Mouse (Mus musculus): ENCODE data around the gene Vangl1.
"Not testable (repeated sequence)": the region's sequence is repeated elsewhere in the genome, so short reads cannot be mapped to it uniquely, and the experiment has no call there.

Vangl1 gene

GRCm38 (mm10) chr3:102167555-102168210 is 36.8 kb downstream of the Vangl1 start:
- no peak for DNase-seq

GRCm38 (mm10) chr3:102166794-102167193 is 37.7 kb downstream of the Vangl1 start:
- DNase-seq = no peak

- DNase-seq = no peak
Measured at GRCm38 (mm10) chr3:102166287-102166620, 38.2 kb downstream of the Vangl1 start.

- DNase-seq = no peak
Measured at GRCm38 (mm10) chr3:102165536-102166286, 38.8 kb downstream of the Vangl1 start.

GRCm38 (mm10) chr3:102164911-102165310 is 39.6 kb downstream of the Vangl1 start:
- no peak for DNase-seq

GRCm38 (mm10) chr3:102163861-102164260 is 40.6 kb downstream of the Vangl1 start:
- not testable (repeated sequence) for DNase-seq

- DNase-seq = no peak
Measured at GRCm38 (mm10) chr3:102159423-102160325, 44.8 kb downstream of the Vangl1 start.

- no peak for DNase-seq
Measured at GRCm38 (mm10) chr3:102158759-102159422, 45.6 kb downstream of the Vangl1 start.

GRCm38 (mm10) chr3:102157652-102158051 is 46.8 kb downstream of the Vangl1 start:
- DNase-seq = no peak

GRCm38 (mm10) chr3:102156737-102157136 is 47.8 kb downstream of the Vangl1 start:
- DNase-seq = no peak

- DNase-seq = no peak
Measured at GRCm38 (mm10) chr3:102154107-102154506, 50.4 kb downstream of the Vangl1 start.

- DNase-seq = no peak
Measured at GRCm38 (mm10) chr3:102152872-102153271, 51.6 kb downstream of the Vangl1 start.

GRCm38 (mm10) chr3:102152471-102152870 is 52.0 kb downstream of the Vangl1 start:
- no peak for DNase-seq

- DNase-seq = no peak
Measured at GRCm38 (mm10) chr3:102151850-102152249, 52.6 kb downstream of the Vangl1 start.

GRCm38 (mm10) chr3:102149941-102150340 is 54.6 kb downstream of the Vangl1 start:
- DNase-seq = no peak

- DNase-seq = no peak
Measured at GRCm38 (mm10) chr3:102147189-102147588, 57.3 kb downstream of the Vangl1 start.

GRCm38 (mm10) chr3:102146428-102146827 is 58.1 kb downstream of the Vangl1 start:
- DNase-seq = no peak

- no peak for DNase-seq
Measured at GRCm38 (mm10) chr3:102145645-102146386, 58.7 kb downstream of the Vangl1 start.

- no peak for DNase-seq
Measured at GRCm38 (mm10) chr3:102144401-102144800, 60.1 kb downstream of the Vangl1 start.

- DNase-seq = no peak
Measured at GRCm38 (mm10) chr3:102143536-102143935, 61.0 kb downstream of the Vangl1 start.

- DNase-seq = no peak
Measured at GRCm38 (mm10) chr3:102142947-102143346, 61.5 kb downstream of the Vangl1 start.

GRCm38 (mm10) chr3:102141893-102142292 is 62.6 kb downstream of the Vangl1 start:
- DNase-seq = no peak
